7 mouse cellular contexts compared by ENCODE assay signal in genomic region chr7:3303789-3304188, GRCm38 (mm10). TPM values are rescaled to one million over a fixed set of nuclear protein-coding genes. Genes with fewer than 3 reads are reported as not detected.
A peak's percentile ranks its signal among the peaks of the same experiment; 100 is the strongest.
DNase-seq lines count a peak whose midpoint lies in the region; ATAC-seq and TF ChIP-seq lines count a peak whose summit lies in the region.

No protein-coding gene starts in this region.

- H3K9me3 ChIP-seq in lung, embryonic 16.5 days (ENCODE audit: control insufficient read depth, low read length), result no peaks in the 10 kb centered on the region
- H3K9me3 ChIP-seq in embryonic facial prominence, embryonic 15.5 days (replicated peaks), result no peaks in the 10 kb centered on the region
- H3K9me3 ChIP-seq in intestine, postnatal 0 days (ENCODE audit: control insufficient read depth), result no peaks in the 10 kb centered on the region

- H3K27me3 ChIP-seq in lung, embryonic 16.5 days (ENCODE audit: control insufficient read depth, insufficient read depth, low read depth, low read length), result peaks cover 21% of the 10 kb centered on the region
- H3K27me3 ChIP-seq in embryonic facial prominence, embryonic 15.5 days, result peaks cover 54% of the 10 kb centered on the region
- peaks cover 35% of the 10 kb centered on the region for H3K27me3 ChIP-seq in intestine, postnatal 0 days (replicated peaks; ENCODE audit: control insufficient read depth, insufficient read depth, low read length)

- H3K36me3 ChIP-seq in lung, embryonic 16.5 days (ENCODE audit: control insufficient read depth, insufficient read depth, low read length), result peaks cover 6% of the 10 kb centered on the region
- 0 out of 2 replicates have a peak, but pooled peaks cover 2% of the 10 kb centered on the region for H3K36me3 ChIP-seq in embryonic facial prominence, embryonic 15.5 days
- peaks cover 8% of the 10 kb centered on the region; the same call in 1 of the 2 replicates for H3K36me3 ChIP-seq in intestine, postnatal 0 days (ENCODE audit: control insufficient read depth, insufficient read depth)

- TF ChIP-seq POLR2A in olfactory bulb, adult 2 months (IDR thresholded peaks at IDR 0.05; ENCODE audit: insufficient read depth, low read depth, low read length), result no peak

- H3K4me2 ChIP-seq in lung, embryonic 16.5 days (ENCODE audit: low read depth, low read length), result peak overlapping the region; percentile 56
- H3K4me2 ChIP-seq in embryonic facial prominence, embryonic 15.5 days (replicated peaks), result peak overlapping the region; percentile 65
- peak overlapping the region; percentile 75 for H3K4me2 ChIP-seq in intestine, postnatal 0 days (replicated peaks; ENCODE audit: low read depth)

- peaks cover 16% of the 10 kb centered on the region for H3K4me1 ChIP-seq in lung, embryonic 16.5 days (replicated peaks; ENCODE audit: control insufficient read depth, insufficient read depth, low read length)
- H3K4me1 ChIP-seq in embryonic facial prominence, embryonic 15.5 days, result peaks cover 25% of the 10 kb centered on the region
- H3K4me1 ChIP-seq in intestine, postnatal 0 days (replicated peaks; ENCODE audit: control insufficient read depth, insufficient read depth, low read length), result peaks cover 7% of the 10 kb centered on the region
- H3K4me1 ChIP-seq in olfactory bulb, adult 2 months (ENCODE audit: control insufficient read depth, insufficient read depth, low read length), result peaks cover 28% of the 10 kb centered on the region

- no peak; the same call in 1 of the 2 replicates for TF ChIP-seq CTCF in intestine, postnatal 0 days (IDR thresholded peaks at IDR 0.05; ENCODE audit: low read depth)
- TF ChIP-seq CTCF in olfactory bulb, adult 2 months (IDR thresholded peaks at IDR 0.05; ENCODE audit: insufficient read depth, low read depth, low read length), result no peak

- 5% methylated on average over 11 of the region's 12 CpGs for WGBS in lung, embryonic 16.5 days
- 4% methylated on average over 12 of the region's 12 CpGs for WGBS in embryonic facial prominence, embryonic 15.5 days
- WGBS in intestine, postnatal 0 days, result 10% methylated on average over 12 of the region's 12 CpGs
- 5% methylated on average over 12 of the region's 12 CpGs for WGBS in olfactory bulb, adult 2 months

- H3K9ac ChIP-seq in lung, embryonic 16.5 days (ENCODE audit: low read length), result no peak overlapping the region
- no peak overlapping the region for H3K9ac ChIP-seq in embryonic facial prominence, embryonic 15.5 days
- no peak overlapping the region for H3K9ac ChIP-seq in intestine, postnatal 0 days (ENCODE audit: low read depth, low read length)

- peak overlapping the region; percentile 33 for H3K4me3 ChIP-seq in lung, embryonic 16.5 days (ENCODE audit: low read length)
- H3K4me3 ChIP-seq in embryonic facial prominence, embryonic 15.5 days (replicated peaks), result peak overlapping the region; percentile 37
- peak overlapping the region; percentile 36 for H3K4me3 ChIP-seq in intestine, postnatal 0 days (ENCODE audit: low read depth, low read length)
- peak overlapping the region; percentile 66 for H3K4me3 ChIP-seq in olfactory bulb, adult 2 months (ENCODE audit: insufficient read depth, low read depth, low read length)

- DNase-seq in lung, postnatal 4 days, result no peak
- DNase-seq in frontal cortex, postnatal 25 days (ENCODE audit: low spot score in 2 of 2), result no peak
- no peak for DNase-seq in cerebellum, adult 11 months

- H3K27ac ChIP-seq in lung, embryonic 16.5 days (ENCODE audit: low read length), result no peak overlapping the region
- no peak overlapping the region for H3K27ac ChIP-seq in embryonic facial prominence, embryonic 15.5 days (replicated peaks)
- H3K27ac ChIP-seq in intestine, postnatal 0 days (ENCODE audit: low read depth, low read length), result no peak overlapping the region
- H3K27ac ChIP-seq in olfactory bulb, adult 2 months (ENCODE audit: insufficient read depth, low read depth, low read length), result peak overlapping the region; percentile 64

- ATAC-seq in lung, embryonic 16.5 days (ENCODE audit: low read depth), result no peak
- no peak for ATAC-seq in embryonic facial prominence, embryonic 15.5 days (ENCODE audit: insufficient number of reproducible peaks, low FRiP score, low TSS enrichment, low read depth)
- no peak for ATAC-seq in intestine, postnatal 0 days

RNA-seq across cellular contexts. Expression of gene Prkcg, which starts 14.8 kb away (rescaled TPM):
- polyA plus RNA-seq in lung, embryonic 16.5 days (2015; fragmentation: Nextera tagmentation; extraction: Ambion mirVana), result 0.24 and 0.58 TPM in 2 replicates
- polyA plus RNA-seq in embryonic facial prominence, embryonic 15.5 days (2015; fragmentation: Nextera tagmentation; extraction: Ambion mirVana), result 0.13 and 0.28 TPM in 2 replicates
- 0.10 and 0.57 TPM in 2 replicates for polyA plus RNA-seq in intestine, postnatal 0 days (2015; fragmentation: Nextera tagmentation; extraction: Ambion mirVana)
- polyA plus RNA-seq in olfactory bulb, adult 2 months (2012; ENCODE audit: insufficient read depth, insufficient read length, low replicate concordance, missing spikeins), result not detected in 2 replicates

RNA-seq across cellular contexts. Expression of gene Myadm, which starts 14.9 kb away (rescaled TPM):
- 142 and 151 TPM in 2 replicates for polyA plus RNA-seq in lung, embryonic 16.5 days (2015; fragmentation: Nextera tagmentation; extraction: Ambion mirVana)
- polyA plus RNA-seq in embryonic facial prominence, embryonic 15.5 days (2015; fragmentation: Nextera tagmentation; extraction: Ambion mirVana), result 105 and 107 TPM in 2 replicates
- 71.3 and 75.3 TPM in 2 replicates for polyA plus RNA-seq in intestine, postnatal 0 days (2015; fragmentation: Nextera tagmentation; extraction: Ambion mirVana)
- polyA plus RNA-seq in olfactory bulb, adult 2 months (2012; ENCODE audit: insufficient read depth, insufficient read length, low replicate concordance, missing spikeins), result not detected in 2 replicates

RNA-seq across cellular contexts. Expression of gene Cacng7, which starts 29.0 kb away (rescaled TPM):
- 0.24 and 0.55 TPM in 2 replicates for polyA plus RNA-seq in lung, embryonic 16.5 days (2015; fragmentation: Nextera tagmentation; extraction: Ambion mirVana)
- polyA plus RNA-seq in embryonic facial prominence, embryonic 15.5 days (2015; fragmentation: Nextera tagmentation; extraction: Ambion mirVana), result 2.0 and 3.1 TPM in 2 replicates
- 0.63 and 0.86 TPM in 2 replicates for polyA plus RNA-seq in intestine, postnatal 0 days (2015; fragmentation: Nextera tagmentation; extraction: Ambion mirVana)
- not detected in 2 replicates for polyA plus RNA-seq in olfactory bulb, adult 2 months (2012; ENCODE audit: insufficient read depth, insufficient read length, low replicate concordance, missing spikeins)

RNA-seq across cellular contexts. Expression of gene Nlrp12, which starts 54.2 kb away (rescaled TPM):
- polyA plus RNA-seq in lung, embryonic 16.5 days (2015; fragmentation: Nextera tagmentation; extraction: Ambion mirVana), result 0.03 TPM in 2 replicates
- polyA plus RNA-seq in embryonic facial prominence, embryonic 15.5 days (2015; fragmentation: Nextera tagmentation; extraction: Ambion mirVana), result not detected in 2 replicates
- not detected in 2 replicates for polyA plus RNA-seq in intestine, postnatal 0 days (2015; fragmentation: Nextera tagmentation; extraction: Ambion mirVana)
- not detected in 2 replicates for polyA plus RNA-seq in olfactory bulb, adult 2 months (2012; ENCODE audit: insufficient read depth, insufficient read length, low replicate concordance, missing spikeins)
